Mouse (Mus musculus): ENCODE results near the gene Galm. TPM values are rescaled to one million over a fixed set of nuclear protein-coding genes. Genes with fewer than 3 reads are reported as not detected.
A peak's percentile ranks its signal among the peaks of the same experiment; 100 is the strongest.
"Not testable (repeated sequence)": the region's sequence is repeated elsewhere in the genome, so short reads cannot be mapped to it uniquely, and the experiment has no call there.

Gene Galm
- polyA plus RNA-seq, 1 experiment from 2014 or later: 4.8 TPM

DNA sequence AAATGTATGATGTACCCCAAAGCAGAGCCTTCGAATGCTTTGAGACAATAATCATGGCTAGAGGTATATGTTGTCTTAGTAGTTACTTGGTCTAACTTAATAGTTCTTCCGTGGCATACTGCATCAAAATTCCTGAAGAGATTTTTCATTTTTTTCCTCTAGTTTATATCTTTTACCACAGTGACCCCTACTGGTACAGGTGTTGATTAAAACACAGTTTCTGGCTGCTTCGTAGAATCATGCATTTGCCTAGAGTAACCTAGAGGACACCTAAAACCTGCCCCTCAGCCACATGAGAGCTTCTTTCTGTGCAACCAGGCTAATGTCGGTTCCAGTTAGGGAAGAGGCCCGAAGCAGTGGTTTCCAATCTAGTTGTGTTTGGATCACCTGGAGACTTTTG, 65.8 kb downstream of the Galm start:
- Histone ChIP-seq H3K27me3 (no peaks in the 10 kb centered on the region), H3K4me1 (peaks cover 7% of the 10 kb centered on the region; the same call in 1 of the 2 replicates), H3K9me3 (no peaks in the 10 kb centered on the region), H3K36me3 (peaks cover 26% of the 10 kb centered on the region), H3K4me2 (replicated peaks) (no peak overlapping the region), H3K4me3 (no peak overlapping the region), H3K9ac (replicated peaks) (no peak overlapping the region), H3K27ac (replicated peaks) (no peak overlapping the region)
- 73% methylated on average over 5 of the region's 5 CpGs for whole genome bisulfite sequencing
- no peak for ATAC-seq (ENCODE audit: low FRiP score, low read depth)

DNA sequence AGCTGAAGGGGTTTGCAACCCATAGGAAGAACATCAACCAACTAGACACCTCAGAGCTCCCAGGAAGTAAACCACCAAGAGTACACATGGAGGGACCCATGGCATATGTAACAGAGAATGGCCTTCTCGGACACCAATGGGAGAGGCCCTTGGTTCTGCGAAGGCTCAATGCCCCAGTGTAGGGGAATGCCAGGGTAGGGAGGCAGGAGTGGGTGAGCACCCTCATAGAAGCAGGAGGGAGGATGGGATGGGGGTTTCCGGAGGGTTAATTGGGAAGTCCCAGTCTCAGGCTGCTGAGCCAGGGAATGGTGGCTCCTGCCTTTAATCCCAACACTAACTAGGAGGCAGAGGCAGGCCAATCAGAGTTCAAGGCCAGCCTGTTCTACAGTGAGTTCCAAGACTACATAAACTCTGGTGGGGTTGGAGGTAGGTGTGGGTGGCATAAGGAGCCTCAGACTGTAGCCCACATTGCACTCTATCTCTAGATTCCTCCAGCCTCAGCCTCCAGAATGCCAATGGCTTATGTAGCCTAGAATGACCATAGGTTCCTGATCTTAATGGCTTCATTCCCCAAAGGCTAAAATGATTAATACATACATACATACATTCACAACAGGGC, 72.0 kb downstream of the Galm start:
- Histone ChIP-seq H3K36me3 (peaks cover 80% of the 10 kb centered on the region), H3K4me2 (replicated peaks) (no peak overlapping the region), H3K9me3 (no peaks in the 10 kb centered on the region), H3K4me1 (0 out of 2 replicates have a peak, but pooled peaks cover 6% of the 10 kb centered on the region), H3K9ac (replicated peaks) (no peak overlapping the region), H3K4me3 (no peak overlapping the region), H3K27me3 (no peaks in the 10 kb centered on the region), H3K27ac (replicated peaks) (no peak overlapping the region)
- ATAC-seq (ENCODE audit: low FRiP score, low read depth): peak; percentile 19; the same call in 1 of the 2 replicates
- WGBS: 75% methylated on average over 3 of the region's 3 CpGs

DNA sequence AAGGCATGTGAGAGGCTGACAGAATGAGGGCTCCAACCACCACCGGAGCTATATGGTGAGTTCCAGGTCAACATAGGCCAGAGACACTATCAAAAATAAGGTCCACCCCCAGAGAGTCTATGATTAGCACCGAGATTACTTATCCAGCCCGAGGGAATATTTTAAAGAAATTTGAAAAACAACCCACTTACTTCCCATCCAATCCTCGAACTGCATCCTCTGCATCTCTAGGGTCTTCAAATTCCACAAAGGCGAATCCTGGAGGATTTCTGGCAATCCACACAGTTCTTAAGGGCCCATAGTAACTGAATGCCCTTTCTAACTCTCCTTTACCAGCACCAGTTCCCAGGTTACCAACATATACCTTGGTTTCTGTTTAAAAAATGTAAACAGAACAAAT, 78.4 kb downstream of the Galm start:
- no peaks in the 10 kb centered on the region for H3K27me3 ChIP-seq
- peak overlapping the region; percentile 98 for H3K9ac ChIP-seq (replicated peaks)
- peaks cover 14% of the 10 kb centered on the region for H3K4me1 ChIP-seq
- ATAC-seq (ENCODE audit: low FRiP score, low read depth): no peak
- no peaks in the 10 kb centered on the region for H3K9me3 ChIP-seq
- peak overlapping the region; percentile 99 for H3K27ac ChIP-seq (replicated peaks)
- 36% methylated on average over 5 of the region's 5 CpGs for WGBS
- H3K4me2 ChIP-seq (replicated peaks): peak overlapping the region; percentile 83
- peaks cover 39% of the 10 kb centered on the region for H3K36me3 ChIP-seq
- peak overlapping the region; percentile 90 for H3K4me3 ChIP-seq

DNA sequence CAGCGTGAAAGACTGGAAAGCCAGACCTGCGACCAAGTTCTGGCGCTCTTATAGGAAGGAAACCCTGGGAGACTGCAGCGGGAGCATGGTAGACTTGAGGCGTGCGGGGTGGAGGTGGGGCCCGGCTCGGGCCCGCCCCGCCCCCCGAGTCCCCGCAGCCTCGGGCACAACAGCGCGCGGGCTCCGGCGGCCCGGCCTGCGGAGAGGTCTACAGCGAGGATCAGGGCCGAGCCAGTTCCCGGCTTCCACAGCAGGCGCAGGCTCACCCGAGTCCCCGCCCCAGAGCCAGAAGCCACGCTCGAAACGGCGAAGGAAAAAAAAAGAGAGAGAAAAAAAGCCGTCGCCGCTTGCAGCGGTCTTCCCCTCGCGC, 79.0 kb downstream of the Galm start:
- Histone ChIP-seq H3K4me3 (peak overlapping the region; percentile 90), H3K4me1 (peaks cover 14% of the 10 kb centered on the region), H3K4me2 (replicated peaks) (peak overlapping the region; percentile 83), H3K9me3 (no peaks in the 10 kb centered on the region), H3K27ac (replicated peaks) (peak overlapping the region; percentile 99), H3K36me3 (peaks cover 35% of the 10 kb centered on the region), H3K9ac (replicated peaks) (peak overlapping the region; percentile 98), H3K27me3 (no peaks in the 10 kb centered on the region)
- ATAC-seq (ENCODE audit: low FRiP score, low read depth): peak; percentile 65
- WGBS: under 1% methylated on average over 36 of the region's 36 CpGs

DNA sequence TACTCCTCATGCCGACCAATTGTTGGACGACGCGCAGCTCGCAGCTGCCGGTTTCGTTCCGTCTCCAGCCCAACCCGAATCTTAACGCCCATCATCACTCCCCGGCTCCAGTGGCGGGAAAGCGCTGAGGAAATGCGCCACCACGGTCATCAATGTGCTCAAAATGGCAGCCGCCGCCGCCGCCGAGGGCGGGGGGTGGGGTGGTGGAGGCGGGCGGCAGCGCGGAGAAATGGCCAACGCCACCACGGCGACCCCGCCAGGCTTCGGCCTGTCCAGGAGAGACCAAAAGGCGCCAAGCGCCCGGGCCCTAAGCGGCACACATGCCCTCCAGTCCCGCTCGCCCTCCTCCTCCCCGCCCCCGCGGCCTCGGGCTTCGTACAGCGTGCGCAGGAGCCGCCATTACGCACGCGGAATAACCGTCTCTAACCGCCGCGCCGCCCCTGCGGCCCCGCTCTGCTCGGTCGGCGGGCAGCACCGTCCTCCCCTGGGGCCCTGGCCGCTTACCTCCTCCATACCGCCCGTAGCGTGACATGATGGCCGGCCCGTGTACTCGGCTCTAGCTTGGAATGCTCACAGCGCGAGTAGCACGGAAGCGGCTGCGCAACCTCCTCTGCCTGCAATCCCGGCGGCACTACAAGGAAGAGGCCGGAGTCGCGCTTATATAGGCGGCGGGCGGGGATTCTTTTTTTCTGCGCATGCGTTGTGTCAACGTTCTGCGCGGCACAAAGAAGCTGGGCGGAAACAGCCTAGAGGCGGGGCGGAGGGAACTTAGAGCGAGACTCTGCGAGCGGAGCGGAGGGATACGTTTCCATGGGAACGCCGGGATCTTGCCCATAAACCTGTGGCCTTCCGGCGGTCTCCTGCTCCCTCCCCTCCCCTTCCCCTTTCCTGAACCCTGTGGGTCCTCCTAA, 79.7 kb downstream of the Galm start, which contains the start of the genes Srsf7 and Ttc39d:
Gene Srsf7, minus strand, starts transcription at position 637 of the 911 bp plus-strand sequence.
Gene Ttc39d, plus strand, starts transcription at position 790 of the 911 bp plus-strand sequence.
- peak within 1 kb of the TSS; percentile 99 for H3K27ac ChIP-seq (replicated peaks)
- peak; percentile 92 for ATAC-seq (ENCODE audit: low FRiP score, low read depth)
- under 1% methylated on average over 95 of the region's 95 CpGs for WGBS

DNA sequence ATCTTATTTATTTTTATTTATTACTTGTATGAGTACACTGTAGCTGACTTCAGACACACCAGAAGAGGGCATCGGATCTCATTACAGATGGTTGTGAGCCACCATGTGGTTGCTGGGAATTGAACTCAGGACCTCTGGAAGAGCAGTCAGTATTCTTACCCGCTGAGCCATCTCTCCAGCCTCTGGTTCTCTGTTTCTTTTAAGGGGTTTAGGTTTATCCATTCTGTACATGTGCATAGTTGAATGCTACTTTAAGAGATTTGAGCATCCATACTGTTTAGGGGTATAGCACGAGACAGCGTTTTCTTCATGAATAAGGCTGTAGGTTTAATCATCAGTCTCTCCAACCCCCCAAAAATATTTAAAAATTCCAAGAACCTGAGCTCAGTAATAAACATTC, 86.7 kb downstream of the Galm start:
- ATAC-seq (ENCODE audit: low FRiP score, low read depth); H3K9ac ChIP-seq (replicated peaks): not testable (repeated sequence)
- WGBS: 86% methylated on average over 4 of the region's 4 CpGs

More for the DNA sequence above, 79.7 kb downstream of the Galm start, which contains the start of the genes Srsf7 and Ttc39d:
- peak within 1 kb of the TSS; percentile 98 for H3K9ac ChIP-seq (replicated peaks)
- peaks cover 28% of the 10 kb centered on the region for H3K36me3 ChIP-seq
- no peaks in the 10 kb centered on the region for H3K9me3 ChIP-seq
- peak within 1 kb of the TSS; percentile 90 for H3K4me3 ChIP-seq
- no peaks in the 10 kb centered on the region for H3K27me3 ChIP-seq
- H3K4me1 ChIP-seq: peaks cover 14% of the 10 kb centered on the region
- peak within 1 kb of the TSS; percentile 83 for H3K4me2 ChIP-seq (replicated peaks)

DNA sequence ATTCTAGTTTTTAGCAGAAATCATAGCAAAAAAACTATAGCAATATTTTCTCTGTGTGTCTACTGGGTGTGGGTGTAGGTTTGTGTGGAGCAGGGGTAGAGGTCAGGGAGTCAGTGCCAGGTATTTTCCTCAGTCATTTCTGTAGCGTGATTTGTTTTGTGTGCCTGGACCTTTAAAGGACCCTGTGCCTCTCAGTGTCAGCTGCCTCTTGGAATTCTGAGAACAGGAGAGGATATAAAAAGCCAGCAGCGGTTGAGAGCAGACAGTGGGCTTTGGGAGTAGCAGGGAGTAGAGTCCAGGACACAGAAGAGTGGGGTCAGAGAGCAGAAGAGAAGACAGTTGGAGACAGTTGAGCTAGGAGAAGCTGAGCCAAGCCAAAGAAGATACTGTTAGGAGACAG, 92.9 kb downstream of the Galm start:
- Histone ChIP-seq H3K4me1 (peaks cover 6% of the 10 kb centered on the region), H3K4me3 (no peak overlapping the region), H3K27ac (replicated peaks) (no peak overlapping the region), H3K9me3 (no peaks in the 10 kb centered on the region), H3K9ac (replicated peaks) (no peak overlapping the region), H3K36me3 (no peaks in the 10 kb centered on the region), H3K4me2 (replicated peaks) (no peak overlapping the region), H3K27me3 (no peaks in the 10 kb centered on the region)
- ATAC-seq (ENCODE audit: low FRiP score, low read depth): no peak
- 73% methylated on average over 2 of the region's 2 CpGs for WGBS

More for the DNA sequence above, 86.7 kb downstream of the Galm start:
- H3K9me3 ChIP-seq; H3K4me1 ChIP-seq; H3K4me3 ChIP-seq; H3K27me3 ChIP-seq; H3K4me2 ChIP-seq (replicated peaks); H3K27ac ChIP-seq (replicated peaks); H3K36me3 ChIP-seq: not testable (repeated sequence)

DNA sequence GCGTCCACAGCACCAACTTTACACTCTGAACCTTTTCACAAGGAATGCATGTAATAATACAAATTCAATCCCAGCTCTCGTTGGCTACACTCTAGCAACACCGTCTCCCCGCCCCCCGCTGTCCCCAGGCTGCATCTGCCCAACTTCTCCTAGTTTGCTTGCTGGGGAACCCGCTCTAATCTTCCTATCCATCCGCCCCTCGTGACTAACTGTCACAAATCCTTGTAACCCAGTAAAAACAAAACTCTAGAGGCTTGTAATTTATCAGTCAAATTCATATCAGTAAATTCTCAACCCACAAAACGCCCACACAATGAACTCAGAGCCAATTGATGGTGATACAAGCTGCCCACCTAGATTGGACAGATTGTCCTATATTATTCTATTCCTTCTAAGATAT, 93.9 kb downstream of the Galm start:
- H3K4me2 ChIP-seq (replicated peaks): no peak overlapping the region
- no peak for ATAC-seq (ENCODE audit: low FRiP score, low read depth)
- H3K9ac ChIP-seq (replicated peaks): no peak overlapping the region
- no peaks in the 10 kb centered on the region for H3K9me3 ChIP-seq
- WGBS: 68% methylated on average over 9 of the region's 9 CpGs
- H3K4me3 ChIP-seq: no peak overlapping the region
- no peaks in the 10 kb centered on the region for H3K27me3 ChIP-seq
- H3K27ac ChIP-seq (replicated peaks): no peak overlapping the region
- H3K4me1 ChIP-seq: peaks cover 7% of the 10 kb centered on the region
- H3K36me3 ChIP-seq: no peaks in the 10 kb centered on the region

DNA sequence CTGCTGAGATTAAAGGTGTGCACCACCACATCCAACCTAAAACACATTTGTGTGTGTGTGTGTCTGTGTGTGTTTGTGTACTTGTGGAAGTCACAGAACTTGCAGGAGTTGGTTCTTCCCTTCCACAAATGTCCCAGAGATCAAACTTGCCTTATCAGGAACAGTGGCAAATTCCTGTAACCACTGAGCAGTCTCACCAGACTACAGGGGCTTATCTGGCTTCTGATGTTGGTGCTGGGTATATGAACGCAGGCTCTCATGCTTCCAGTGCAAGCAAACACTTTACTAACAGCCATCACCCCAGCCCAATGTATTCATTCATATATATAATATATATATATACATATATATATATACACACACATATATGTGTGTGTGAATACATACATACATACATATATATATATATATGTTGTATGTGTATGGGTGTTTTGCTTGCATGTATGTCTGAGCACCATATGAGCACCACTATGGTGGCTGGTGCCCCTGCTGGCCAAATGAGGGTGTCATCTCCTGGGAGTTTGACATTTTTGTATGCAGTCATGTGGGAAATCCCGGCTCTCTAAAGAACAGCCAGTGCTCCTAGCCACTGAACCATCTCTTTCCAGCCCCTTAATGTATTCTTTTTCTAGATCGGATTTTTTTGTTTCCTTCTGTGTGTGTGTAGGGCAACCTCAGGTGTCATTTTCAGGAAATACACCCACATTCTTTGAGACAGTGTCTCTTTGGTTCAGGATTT, 94.8 kb downstream of the Galm start:
- Histone ChIP-seq H3K4me2 (replicated peaks) (no peak overlapping the region), H3K4me1 (peaks cover 7% of the 10 kb centered on the region), H3K27me3 (no peaks in the 10 kb centered on the region), H3K4me3 (no peak overlapping the region), H3K9ac (replicated peaks) (no peak overlapping the region), H3K9me3 (no peaks in the 10 kb centered on the region), H3K27ac (replicated peaks) (no peak overlapping the region), H3K36me3 (no peaks in the 10 kb centered on the region)
- 74% methylated on average over 3 of the region's 3 CpGs for WGBS
- no peak for ATAC-seq (ENCODE audit: low FRiP score, low read depth)

DNA sequence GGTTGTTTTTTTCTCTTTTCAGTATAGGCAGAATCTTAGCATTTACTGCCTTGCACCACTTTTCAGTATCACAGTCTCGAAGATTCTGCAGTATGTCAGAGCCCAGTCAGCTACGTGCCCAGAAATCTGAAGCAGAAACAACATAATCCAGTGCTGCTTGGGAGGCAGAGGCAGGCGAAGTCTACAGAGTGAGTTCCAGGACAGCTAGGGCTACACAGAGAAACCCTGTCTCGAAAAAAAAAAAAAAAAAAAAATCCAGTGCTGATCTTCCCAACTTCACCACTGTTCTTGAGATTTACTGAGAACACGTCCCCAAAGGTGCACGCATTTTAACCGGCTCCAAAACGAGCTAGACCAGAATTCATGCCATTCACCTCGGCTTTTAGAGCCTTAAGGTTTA, 96.6 kb downstream of the Galm start:
- H3K4me3 ChIP-seq: peak overlapping the region; percentile 63
- peaks cover 7% of the 10 kb centered on the region for H3K4me1 ChIP-seq
- H3K9me3 ChIP-seq: no peaks in the 10 kb centered on the region
- peak overlapping the region; percentile 71 for H3K4me2 ChIP-seq (replicated peaks)
- ATAC-seq (ENCODE audit: low FRiP score, low read depth): peak; percentile 53
- H3K27ac ChIP-seq (replicated peaks): peak overlapping the region; percentile 76
- H3K36me3 ChIP-seq: peaks cover 3% of the 10 kb centered on the region; the same call in 1 of the 2 replicates
- 9% methylated on average over 9 of the region's 9 CpGs for WGBS
- H3K27me3 ChIP-seq: no peaks in the 10 kb centered on the region
- H3K9ac ChIP-seq (replicated peaks): peak overlapping the region; percentile 65; the same call in 1 of the 2 replicates

DNA sequence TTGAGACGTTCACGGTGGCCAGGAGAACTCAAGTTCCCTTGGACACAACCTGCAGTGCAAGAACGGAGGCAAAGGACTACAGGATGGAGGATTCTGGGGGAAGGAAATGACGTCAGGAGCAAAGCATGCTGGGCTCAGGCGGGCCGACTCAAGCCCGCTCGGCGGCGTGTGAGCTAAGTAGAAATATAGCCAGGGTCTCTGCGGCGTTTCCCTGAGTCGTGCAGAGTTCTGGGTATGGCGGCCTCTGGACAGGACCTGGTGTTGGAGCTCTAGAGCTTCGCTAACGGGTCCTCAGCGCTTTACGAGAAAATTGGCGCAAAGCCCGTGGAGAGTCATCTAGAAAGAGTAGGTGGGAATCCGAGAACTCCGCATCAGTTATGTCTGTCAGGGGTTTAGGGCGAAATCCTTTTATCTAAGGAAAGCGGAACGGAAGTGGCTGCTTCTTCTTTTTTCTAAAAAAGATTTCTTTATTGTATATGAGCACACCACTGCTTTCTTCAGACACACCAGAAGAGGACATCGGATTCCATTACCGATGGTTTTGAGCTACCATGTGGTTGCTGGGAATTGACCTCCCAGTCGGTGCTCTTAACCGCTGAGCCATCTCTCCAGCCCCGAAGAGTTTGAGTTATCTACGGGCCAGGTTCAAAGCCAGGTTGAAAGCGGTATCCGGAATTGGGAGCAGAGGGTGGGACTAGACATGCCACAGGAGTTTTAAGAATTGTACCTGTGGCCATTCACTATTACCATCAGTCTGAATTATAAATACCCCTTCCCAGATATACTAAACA, 97.2 kb downstream of the Galm start, which contains the start of gene Gemin6:
Gene Gemin6, plus strand, starts transcription at position 116 of the 791 bp plus-strand sequence.
- Histone ChIP-seq H3K27ac (replicated peaks) (peak within 1 kb of the TSS; percentile 76), H3K4me3 (peak within 1 kb of the TSS; percentile 63), H3K27me3 (no peaks in the 10 kb centered on the region), H3K36me3 (peaks cover 10% of the 10 kb centered on the region; the same call in 1 of the 2 replicates), H3K9me3 (no peaks in the 10 kb centered on the region), H3K9ac (replicated peaks) (peak within 1 kb of the TSS; percentile 65), H3K4me2 (replicated peaks) (peak within 1 kb of the TSS; percentile 71), H3K4me1 (peaks cover 7% of the 10 kb centered on the region)
- under 1% methylated on average over 33 of the region's 33 CpGs for WGBS
- peak; percentile 98 for ATAC-seq (ENCODE audit: low FRiP score, low read depth)
